Mouse (Mus musculus) right cerebral cortex, postnatal 14 days (tissue): ENCODE measurements around the gene Pcyt1a.
"Not testable (repeated sequence)": the region's sequence is repeated elsewhere in the genome, so short reads cannot be mapped to it uniquely, and the experiment has no call there.

Experiments used
- DNase-seq: peaks from one replicate; pipeline ENCODE4 v3.0.0; 2022

Pcyt1a gene

GRCm38 (mm10) chr16:32477315-32477714 lies 46.6 kb downstream of the Pcyt1a start:
- no peak for DNase-seq

GRCm38 (mm10) chr16:32479415-32479814 lies 48.7 kb downstream of the Pcyt1a start:
- DNase-seq = no peak

- no peak for DNase-seq
Observed at GRCm38 (mm10) chr16:32484431-32484871, 53.7 kb downstream of the Pcyt1a start.

- DNase-seq = no peak
Observed at GRCm38 (mm10) chr16:32485209-32485608, 54.5 kb downstream of the Pcyt1a start.

- no peak for DNase-seq
Observed at GRCm38 (mm10) chr16:32486046-32486445, 55.3 kb downstream of the Pcyt1a start.

GRCm38 (mm10) chr16:32487234-32488111 lies 56.8 kb downstream of the Pcyt1a start, which contains the start of gene Slc51a:
TSS of gene Slc51a (minus strand) at chr16:32487879.
- DNase-seq = no peak

- DNase-seq = no peak
Observed at GRCm38 (mm10) chr16:32488939-32489338, 58.2 kb downstream of the Pcyt1a start.

- DNase-seq = not testable (repeated sequence)
Observed at GRCm38 (mm10) chr16:32494371-32494770, 63.6 kb downstream of the Pcyt1a start.

GRCm38 (mm10) chr16:32495965-32496364 lies 65.2 kb downstream of the Pcyt1a start, which contains the start of gene Zdhhc19:
TSS of gene Zdhhc19 (plus strand) at chr16:32496265.
- DNase-seq = no peak

- no peak for DNase-seq
Observed at GRCm38 (mm10) chr16:32498996-32499395, 68.3 kb downstream of the Pcyt1a start.

GRCm38 (mm10) chr16:32499430-32500037 lies 68.8 kb downstream of the Pcyt1a start:
- DNase-seq = peak; percentile 84

GRCm38 (mm10) chr16:32501459-32501858 lies 70.7 kb downstream of the Pcyt1a start:
- no peak for DNase-seq

GRCm38 (mm10) chr16:32502621-32503335 lies 72.1 kb downstream of the Pcyt1a start:
- DNase-seq = no peak

GRCm38 (mm10) chr16:32503633-32504032 lies 72.9 kb downstream of the Pcyt1a start:
- no peak for DNase-seq

GRCm38 (mm10) chr16:32506298-32506697 lies 75.6 kb downstream of the Pcyt1a start:
- no peak for DNase-seq

GRCm38 (mm10) chr16:32506868-32507267 lies 76.1 kb downstream of the Pcyt1a start:
- no peak for DNase-seq

GRCm38 (mm10) chr16:32507407-32507806 lies 76.7 kb downstream of the Pcyt1a start:
- peak; percentile 64 for DNase-seq

- no peak for DNase-seq
Observed at GRCm38 (mm10) chr16:32508035-32508434, 77.3 kb downstream of the Pcyt1a start.

- DNase-seq = no peak
Observed at GRCm38 (mm10) chr16:32508506-32509065, 77.9 kb downstream of the Pcyt1a start.

GRCm38 (mm10) chr16:32509066-32509942 lies 78.6 kb downstream of the Pcyt1a start:
- DNase-seq = no peak

- no peak for DNase-seq
Observed at GRCm38 (mm10) chr16:32510399-32511337, 79.9 kb downstream of the Pcyt1a start.
